Mouse (Mus musculus): ENCODE results near the gene Slc50a1. TPM values are rescaled to one million over a fixed set of nuclear protein-coding genes. Genes with fewer than 3 reads are reported as not detected.
A peak's percentile ranks its signal among the peaks of the same experiment; 100 is the strongest.

Gene Slc50a1
- polyA plus RNA-seq, 1 experiment from 2014 or later = 37.5 TPM

DNA sequence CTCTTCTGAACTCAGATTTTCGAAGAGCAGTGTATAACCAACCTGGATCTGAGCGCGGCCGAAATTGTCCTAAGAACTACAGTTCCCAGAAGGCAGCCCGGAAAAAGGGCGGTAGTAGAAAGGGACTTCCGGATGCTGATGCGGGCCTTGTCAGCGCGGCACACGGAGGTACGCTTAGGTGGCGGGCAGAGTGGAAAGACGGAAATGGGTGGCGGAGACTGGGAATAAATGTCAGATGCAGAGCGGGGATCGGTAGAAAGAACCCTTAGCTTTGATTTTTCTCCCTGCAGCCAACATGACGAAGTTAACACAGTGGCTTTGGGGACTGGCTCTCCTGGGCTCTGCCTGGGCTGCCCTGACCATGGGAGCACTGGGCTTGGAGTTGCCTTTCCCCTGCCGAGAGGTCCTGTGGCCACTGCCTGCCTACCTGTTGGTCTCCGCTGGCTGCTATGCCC lies 3.9 kb downstream of the Slc50a1 start:
- 0 out of 2 replicates have a peak, but pooled peaks cover 6% of the 10 kb centered on the region for H3K4me1 ChIP-seq (replicated peaks; ENCODE audit: control insufficient read depth, insufficient read depth, low read length)
- H3K27ac ChIP-seq (ENCODE audit: low read depth, low read length) = peak overlapping the region; percentile 48; the same call in 1 of the 2 replicates
- DNase-seq (ENCODE audit: low spot score) (peak; percentile 89), ATAC-seq (ENCODE audit: low FRiP score) (peak; percentile 85)
- no peaks in the 10 kb centered on the region for H3K36me3 ChIP-seq (ENCODE audit: control insufficient read depth, insufficient read depth, low read length)
- peak overlapping the region; percentile 91 for H3K4me2 ChIP-seq (replicated peaks; ENCODE audit: low read depth, low read length)
- H3K9me3 ChIP-seq (ENCODE audit: control insufficient read depth, low read length) = no peaks in the 10 kb centered on the region
- peak overlapping the region; percentile 87 for H3K9ac ChIP-seq (ENCODE audit: low read depth, low read length)
- peak overlapping the region; percentile 70 for H3K4me3 ChIP-seq (ENCODE audit: low read depth, low read length)
- under 1% methylated on average over 20 of the region's 20 CpGs for WGBS
- no peaks in the 10 kb centered on the region for H3K27me3 ChIP-seq (ENCODE audit: control insufficient read depth, insufficient read depth, low read length)

DNA sequence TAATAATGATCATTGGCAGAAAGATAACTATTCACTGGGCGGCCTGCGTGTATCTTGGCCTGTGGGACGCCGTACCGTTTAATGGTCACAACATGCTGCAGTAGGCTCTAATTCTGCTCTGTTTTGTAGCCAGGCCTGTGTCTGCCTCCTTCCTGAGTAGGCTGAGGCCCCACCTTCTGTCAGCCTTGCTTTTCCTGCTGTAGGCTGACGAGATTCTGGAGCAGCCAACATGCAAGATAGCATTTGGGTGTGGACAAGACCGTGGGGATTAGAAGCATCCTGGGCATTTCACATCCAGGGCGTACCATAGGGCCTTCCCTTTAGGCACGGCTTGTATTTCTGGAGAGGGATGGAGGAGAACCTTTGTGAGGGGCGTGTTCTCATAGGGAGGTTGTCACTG lies 8.0 kb downstream of the Slc50a1 start:
- ATAC-seq (ENCODE audit: low FRiP score) = no peak
- Histone ChIP-seq H3K9me3 (ENCODE audit: control insufficient read depth, low read length) (no peaks in the 10 kb centered on the region), H3K9ac (ENCODE audit: low read depth, low read length) (no peak overlapping the region), H3K4me1 (replicated peaks; ENCODE audit: control insufficient read depth, insufficient read depth, low read length) (no peaks in the 10 kb centered on the region), H3K4me2 (replicated peaks; ENCODE audit: low read depth, low read length) (no peak overlapping the region), H3K27me3 (ENCODE audit: control insufficient read depth, insufficient read depth, low read length) (no peaks in the 10 kb centered on the region), H3K4me3 (ENCODE audit: low read depth, low read length) (no peak overlapping the region), H3K36me3 (ENCODE audit: control insufficient read depth, insufficient read depth, low read length) (no peaks in the 10 kb centered on the region), H3K27ac (ENCODE audit: low read depth, low read length) (no peak overlapping the region)
- WGBS = 71% methylated on average over 10 of the region's 10 CpGs
- no peak for DNase-seq (ENCODE audit: low spot score)

DNA sequence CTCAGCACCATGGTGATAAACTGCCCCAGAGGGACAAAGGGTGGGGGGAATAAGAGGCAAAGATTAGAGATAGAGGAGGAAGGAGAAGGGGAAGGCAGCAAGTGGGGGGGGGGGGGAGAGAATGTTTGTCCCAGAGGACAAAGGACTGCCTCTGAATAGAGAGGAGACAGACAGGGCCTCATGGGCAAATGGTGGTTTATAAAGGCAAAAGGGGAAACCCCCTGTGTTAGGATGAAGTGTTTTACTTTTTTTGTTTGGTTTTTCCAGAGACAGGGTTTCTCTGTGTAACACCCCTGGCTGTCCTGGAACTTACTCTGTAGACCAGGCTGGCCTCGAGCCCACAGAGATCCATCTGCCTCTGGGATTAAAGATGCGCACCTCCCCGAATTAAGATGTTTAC lies 10.2 kb downstream of the Slc50a1 start:
- Histone ChIP-seq H3K4me1 (replicated peaks; ENCODE audit: control insufficient read depth, insufficient read depth, low read length) (no peaks in the 10 kb centered on the region), H3K27ac (ENCODE audit: low read depth, low read length) (no peak overlapping the region), H3K4me3 (ENCODE audit: low read depth, low read length) (no peak overlapping the region), H3K4me2 (replicated peaks; ENCODE audit: low read depth, low read length) (no peak overlapping the region), H3K9me3 (ENCODE audit: control insufficient read depth, low read length) (no peaks in the 10 kb centered on the region), H3K27me3 (ENCODE audit: control insufficient read depth, insufficient read depth, low read length) (no peaks in the 10 kb centered on the region), H3K36me3 (ENCODE audit: control insufficient read depth, insufficient read depth, low read length) (no peaks in the 10 kb centered on the region), H3K9ac (ENCODE audit: low read depth, low read length) (no peak overlapping the region)
- ATAC-seq (ENCODE audit: low FRiP score) (no peak), DNase-seq (ENCODE audit: low spot score) (no peak)
- WGBS = 79% methylated on average over 3 of the region's 3 CpGs

DNA sequence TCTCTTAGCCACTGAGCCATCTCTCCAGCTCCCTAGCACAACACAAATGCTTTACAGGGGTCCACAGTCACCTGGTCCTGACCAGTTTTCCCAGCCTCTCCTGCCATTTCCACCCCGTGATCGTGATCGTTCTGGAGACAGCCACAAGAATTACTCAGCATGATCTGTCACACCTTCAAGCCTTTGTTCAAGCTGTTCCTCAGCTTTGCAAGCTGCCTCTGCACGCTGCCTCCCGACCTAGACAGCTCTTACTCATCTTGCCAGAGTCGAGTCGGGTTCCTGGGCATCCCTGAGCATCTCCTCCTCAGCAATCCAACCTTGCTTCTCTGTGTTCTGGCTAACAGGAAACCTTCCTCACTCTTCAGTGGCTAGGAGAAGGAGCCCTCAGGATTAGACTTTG lies 11.3 kb downstream of the Slc50a1 start, which contains the start of gene Dpm3:
TSS of gene Dpm3 (plus strand) at position 283 of the 400 bp plus-strand sequence.
- WGBS = 59% methylated on average over 7 of the region's 7 CpGs
- H3K4me1 ChIP-seq (replicated peaks; ENCODE audit: control insufficient read depth, insufficient read depth, low read length) = no peaks in the 10 kb centered on the region
- no peaks in the 10 kb centered on the region for H3K9me3 ChIP-seq (ENCODE audit: control insufficient read depth, low read length)
- no peak within 1 kb of the TSS for H3K4me3 ChIP-seq (ENCODE audit: low read depth, low read length)
- ATAC-seq (ENCODE audit: low FRiP score) = no peak
- H3K9ac ChIP-seq (ENCODE audit: low read depth, low read length) = no peak within 1 kb of the TSS
- H3K27ac ChIP-seq (ENCODE audit: low read depth, low read length) = no peak within 1 kb of the TSS
- H3K27me3 ChIP-seq (ENCODE audit: control insufficient read depth, insufficient read depth, low read length) = no peaks in the 10 kb centered on the region
- no peaks in the 10 kb centered on the region for H3K36me3 ChIP-seq (ENCODE audit: control insufficient read depth, insufficient read depth, low read length)
- no peak for DNase-seq (ENCODE audit: low spot score)
- no peak within 1 kb of the TSS for H3K4me2 ChIP-seq (replicated peaks; ENCODE audit: low read depth, low read length)

DNA sequence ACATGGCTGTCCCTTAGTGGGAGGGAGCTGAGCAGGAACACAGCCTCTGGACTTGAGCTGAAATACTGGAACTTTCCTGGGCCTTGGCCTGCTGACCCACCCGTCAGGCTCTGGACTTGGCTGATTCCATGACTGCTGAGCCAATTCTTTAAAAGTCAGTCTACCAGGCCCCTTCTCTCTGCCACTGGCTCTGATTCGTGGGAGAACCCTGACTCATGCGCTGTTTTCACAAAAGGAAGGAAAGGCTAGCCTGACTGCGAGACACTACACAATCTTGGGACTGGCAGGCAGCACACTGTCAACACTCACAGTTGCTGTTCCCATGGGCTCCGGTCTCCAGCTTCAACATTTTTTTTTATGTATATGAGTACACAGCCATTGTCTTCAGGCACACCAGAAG lies 14.2 kb downstream of the Slc50a1 start:
- ATAC-seq (ENCODE audit: low FRiP score) (no peak), DNase-seq (ENCODE audit: low spot score) (no peak)
- WGBS = 79% methylated on average over 5 of the region's 5 CpGs
- H3K4me3 ChIP-seq (ENCODE audit: low read depth, low read length) = no peak overlapping the region
- H3K27ac ChIP-seq (ENCODE audit: low read depth, low read length) = no peak overlapping the region
- no peaks in the 10 kb centered on the region for H3K36me3 ChIP-seq (ENCODE audit: control insufficient read depth, insufficient read depth, low read length)
- H3K4me2 ChIP-seq (replicated peaks; ENCODE audit: low read depth, low read length) = no peak overlapping the region
- H3K4me1 ChIP-seq (replicated peaks; ENCODE audit: control insufficient read depth, insufficient read depth, low read length) = no peaks in the 10 kb centered on the region; the same call in 1 of the 2 replicates
- H3K9ac ChIP-seq (ENCODE audit: low read depth, low read length) = no peak overlapping the region
- H3K9me3 ChIP-seq (ENCODE audit: control insufficient read depth, low read length) = no peaks in the 10 kb centered on the region
- no peaks in the 10 kb centered on the region for H3K27me3 ChIP-seq (ENCODE audit: control insufficient read depth, insufficient read depth, low read length)

DNA sequence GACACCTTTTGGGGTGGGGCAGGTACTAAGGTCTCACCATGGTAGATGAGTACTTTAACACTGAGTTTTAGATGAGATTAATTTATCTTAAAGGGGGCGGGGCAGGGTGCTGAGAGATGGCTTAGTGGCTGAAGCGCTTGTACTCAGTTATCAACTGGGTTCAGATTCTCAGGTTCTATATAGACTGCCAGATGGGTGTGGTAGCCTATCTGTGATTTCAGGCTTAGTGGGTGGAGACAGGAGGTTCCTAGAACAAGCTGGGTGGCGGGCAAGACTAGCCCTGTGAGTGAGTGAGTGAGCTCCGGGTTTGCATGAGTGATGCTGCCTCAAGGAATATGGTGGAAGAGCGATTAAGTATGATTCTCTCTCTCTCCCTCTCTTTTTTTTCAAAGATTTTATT lies 15.4 kb downstream of the Slc50a1 start:
- Histone ChIP-seq H3K36me3 (ENCODE audit: control insufficient read depth, insufficient read depth, low read length) (no peaks in the 10 kb centered on the region), H3K9ac (ENCODE audit: low read depth, low read length) (no peak overlapping the region), H3K9me3 (ENCODE audit: control insufficient read depth, low read length) (no peaks in the 10 kb centered on the region), H3K27me3 (ENCODE audit: control insufficient read depth, insufficient read depth, low read length) (no peaks in the 10 kb centered on the region), H3K27ac (ENCODE audit: low read depth, low read length) (no peak overlapping the region), H3K4me1 (replicated peaks; ENCODE audit: control insufficient read depth, insufficient read depth, low read length) (no peaks in the 10 kb centered on the region; the same call in 1 of the 2 replicates), H3K4me3 (ENCODE audit: low read depth, low read length) (no peak overlapping the region), H3K4me2 (replicated peaks; ENCODE audit: low read depth, low read length) (no peak overlapping the region)
- DNase-seq (ENCODE audit: low spot score) = no peak
- ATAC-seq (ENCODE audit: low FRiP score) = no peak
- WGBS = 85% methylated on average over 5 of the region's 5 CpGs

DNA sequence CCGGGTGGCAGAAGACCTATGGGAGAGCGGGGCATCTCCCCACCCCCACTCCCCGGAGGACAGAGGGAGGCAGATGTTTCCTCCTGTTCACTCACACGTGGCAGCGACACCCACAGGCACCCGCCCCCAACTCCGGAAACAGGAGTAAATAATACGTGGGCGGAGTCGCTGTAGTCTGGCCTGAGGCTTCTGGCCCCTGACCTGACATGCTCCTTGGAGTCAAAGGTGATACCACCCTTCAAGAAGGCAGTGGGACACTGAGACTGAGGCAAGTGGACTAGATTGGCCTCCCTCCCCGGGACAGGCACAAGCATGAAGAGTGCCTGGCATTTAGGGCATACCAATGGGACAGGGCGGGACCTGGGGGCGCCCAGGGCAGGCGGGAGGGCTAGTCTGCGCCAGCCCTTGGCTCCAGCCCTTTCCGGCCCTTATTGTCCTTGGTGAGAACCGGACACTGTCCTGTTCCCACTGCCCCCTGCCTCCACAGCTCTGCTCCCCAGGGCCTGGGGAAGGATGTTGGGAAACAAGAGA lies 18.9 kb downstream of the Slc50a1 start:
- Histone ChIP-seq H3K27ac (ENCODE audit: low read depth, low read length) (no peak overlapping the region), H3K9ac (ENCODE audit: low read depth, low read length) (0 out of 2 replicates have a peak overlapping the region, but pooled peaks have one; percentile 16), H3K4me2 (replicated peaks; ENCODE audit: low read depth, low read length) (peak overlapping the region; percentile 3), H3K36me3 (ENCODE audit: control insufficient read depth, insufficient read depth, low read length) (no peaks in the 10 kb centered on the region), H3K9me3 (ENCODE audit: control insufficient read depth, low read length) (no peaks in the 10 kb centered on the region), H3K27me3 (ENCODE audit: control insufficient read depth, insufficient read depth, low read length) (no peaks in the 10 kb centered on the region), H3K4me1 (replicated peaks; ENCODE audit: control insufficient read depth, insufficient read depth, low read length) (peaks cover 2% of the 10 kb centered on the region), H3K4me3 (ENCODE audit: low read depth, low read length) (no peak overlapping the region)
- peak; percentile 36; the same call in 1 of the 2 replicates for ATAC-seq (ENCODE audit: low FRiP score)
- no peak for DNase-seq (ENCODE audit: low spot score)
- WGBS = 8% methylated on average over 17 of the region's 17 CpGs

DNA sequence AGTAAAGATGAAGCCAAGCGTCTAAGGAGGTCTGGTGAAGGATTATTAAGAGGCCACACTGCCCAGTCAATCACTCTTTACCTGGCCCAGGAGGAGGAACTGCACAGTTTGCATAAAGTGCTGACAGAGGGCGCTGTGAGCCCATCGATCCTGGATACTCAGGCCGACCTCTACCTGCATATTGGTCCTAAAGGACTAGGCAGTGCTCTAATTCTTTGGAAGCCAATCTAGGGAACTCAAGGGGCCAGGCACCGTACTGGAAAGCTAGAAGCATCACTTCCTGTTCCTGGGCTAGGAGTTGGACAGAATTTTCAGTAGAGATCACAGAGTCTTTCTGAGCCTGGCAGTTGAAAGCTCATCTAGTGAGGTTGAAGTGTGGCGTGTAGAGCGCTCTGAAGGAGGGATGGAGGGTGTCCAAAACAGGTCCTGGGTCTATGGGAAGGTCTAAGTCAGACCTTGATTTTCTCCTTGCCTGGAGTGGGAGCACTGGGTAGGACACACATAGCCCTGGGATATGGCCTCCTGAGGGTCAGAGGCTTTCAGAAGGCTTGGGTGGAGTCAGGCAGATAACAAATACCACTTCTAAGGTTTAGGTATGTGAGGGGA lies 19.8 kb downstream of the Slc50a1 start:
- Histone ChIP-seq H3K4me2 (replicated peaks; ENCODE audit: low read depth, low read length) (no peak overlapping the region), H3K4me1 (replicated peaks; ENCODE audit: control insufficient read depth, insufficient read depth, low read length) (peaks cover 2% of the 10 kb centered on the region), H3K27me3 (ENCODE audit: control insufficient read depth, insufficient read depth, low read length) (no peaks in the 10 kb centered on the region), H3K4me3 (ENCODE audit: low read depth, low read length) (no peak overlapping the region), H3K9ac (ENCODE audit: low read depth, low read length) (no peak overlapping the region), H3K27ac (ENCODE audit: low read depth, low read length) (no peak overlapping the region), H3K9me3 (ENCODE audit: control insufficient read depth, low read length) (no peaks in the 10 kb centered on the region), H3K36me3 (ENCODE audit: control insufficient read depth, insufficient read depth, low read length) (no peaks in the 10 kb centered on the region)
- DNase-seq (ENCODE audit: low spot score) (no peak), ATAC-seq (ENCODE audit: low FRiP score) (no peak)
- WGBS = 25% methylated on average over 7 of the region's 7 CpGs

DNA sequence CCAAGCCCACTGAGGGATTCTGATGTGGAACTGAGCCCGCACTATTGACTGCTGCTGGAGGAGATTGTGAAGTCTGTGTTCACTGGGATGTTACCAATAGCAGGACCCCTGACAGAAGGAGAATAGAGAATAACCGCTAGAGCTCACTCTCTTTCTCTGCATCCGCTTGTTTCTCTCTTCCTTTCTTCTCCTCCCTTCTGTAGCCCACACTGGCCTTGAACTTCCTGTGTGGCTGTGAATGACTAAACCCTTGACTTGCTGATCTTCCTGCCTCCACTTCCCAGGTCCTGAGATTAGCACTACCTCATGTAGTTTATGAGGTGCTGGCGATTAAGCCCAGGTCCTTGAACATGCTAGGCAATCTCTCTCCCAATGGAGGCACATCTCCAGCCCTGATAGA lies 22.9 kb downstream of the Slc50a1 start:
- Histone ChIP-seq H3K27me3 (ENCODE audit: control insufficient read depth, insufficient read depth, low read length) (no peaks in the 10 kb centered on the region), H3K9me3 (ENCODE audit: control insufficient read depth, low read length) (no peaks in the 10 kb centered on the region), H3K9ac (ENCODE audit: low read depth, low read length) (peak overlapping the region; percentile 72; the same call in 1 of the 2 replicates), H3K36me3 (ENCODE audit: control insufficient read depth, insufficient read depth, low read length) (no peaks in the 10 kb centered on the region), H3K27ac (ENCODE audit: low read depth, low read length) (no peak overlapping the region), H3K4me2 (replicated peaks; ENCODE audit: low read depth, low read length) (peak overlapping the region; percentile 90), H3K4me3 (ENCODE audit: low read depth, low read length) (peak overlapping the region; percentile 62), H3K4me1 (replicated peaks; ENCODE audit: control insufficient read depth, insufficient read depth, low read length) (peaks cover 8% of the 10 kb centered on the region)
- ATAC-seq (ENCODE audit: low FRiP score) (no peak), DNase-seq (ENCODE audit: low spot score) (no peak)
- WGBS = 90% methylated on average over 4 of the region's 4 CpGs

All from hindbrain, embryonic 11.5 days (tissue).